ENCODE assay signal across 12 mouse cellular contexts in genomic region chr1:61146222-61146723, GRCm38 (mm10).
A peak's percentile ranks its signal among the peaks of the same experiment; 100 is the strongest.
DNase-seq lines count a peak whose midpoint lies in the region; ATAC-seq and TF ChIP-seq lines count a peak whose summit lies in the region.
"Had no signal": no experiment of that assay in that cellular context is flagged by ENCODE, and none has a peak within 500 bp of the region (broad histone marks: within the 10 kb centered on the region; RNA-seq: fewer than 3 reads in every experiment).

No protein-coding gene starts in this region.

- H3K27ac ChIP-seq in intestine, embryonic 15.5 days = no peak overlapping the region
- no peak overlapping the region for H3K27ac ChIP-seq in intestine, postnatal 0 days (ENCODE audit: low read depth, low read length)
- no peak overlapping the region for H3K27ac ChIP-seq in forebrain, embryonic 16.5 days (ENCODE audit: low read length)

- WGBS in intestine, embryonic 15.5 days = 54% methylated on average over 3 of the region's 3 CpGs
- WGBS in intestine, postnatal 0 days = 25% methylated on average over 3 of the region's 3 CpGs
- WGBS in forebrain, embryonic 16.5 days = 10% methylated on average over 3 of the region's 3 CpGs
- WGBS in large intestine, adult 2 months = 27% methylated on average over 3 of the region's 3 CpGs

- H3K36me3 ChIP-seq in intestine, embryonic 15.5 days = no peaks in the 10 kb centered on the region
- H3K36me3 ChIP-seq in intestine, postnatal 0 days (ENCODE audit: control insufficient read depth, insufficient read depth) = no peaks in the 10 kb centered on the region
- no peaks in the 10 kb centered on the region for H3K36me3 ChIP-seq in forebrain, embryonic 16.5 days (ENCODE audit: control insufficient read depth, insufficient read depth)

- no peaks in the 10 kb centered on the region for H3K9me3 ChIP-seq in intestine, embryonic 15.5 days
- H3K9me3 ChIP-seq in intestine, postnatal 0 days (ENCODE audit: control insufficient read depth) = no peaks in the 10 kb centered on the region
- H3K9me3 ChIP-seq in forebrain, embryonic 16.5 days (ENCODE audit: control insufficient read depth, low read length) = no peaks in the 10 kb centered on the region

- H3K27me3 ChIP-seq in intestine, embryonic 15.5 days (replicated peaks) = no peaks in the 10 kb centered on the region
- H3K27me3 ChIP-seq in intestine, postnatal 0 days (replicated peaks; ENCODE audit: control insufficient read depth, insufficient read depth, low read length) = no peaks in the 10 kb centered on the region
- no peaks in the 10 kb centered on the region; the same call in 1 of the 2 replicates for H3K27me3 ChIP-seq in forebrain, embryonic 16.5 days (replicated peaks; ENCODE audit: control insufficient read depth, insufficient read depth, low read length)

- H3K4me3 ChIP-seq in intestine, embryonic 15.5 days (replicated peaks) = no peak overlapping the region
- H3K4me3 ChIP-seq in intestine, postnatal 0 days (ENCODE audit: low read depth, low read length) = no peak overlapping the region
- H3K4me3 ChIP-seq in forebrain, embryonic 16.5 days (replicated peaks; ENCODE audit: low read length) = no peak overlapping the region

- H3K9ac ChIP-seq in intestine, embryonic 15.5 days = no peak overlapping the region
- no peak overlapping the region for H3K9ac ChIP-seq in intestine, postnatal 0 days (ENCODE audit: low read depth, low read length)
- H3K9ac ChIP-seq in forebrain, embryonic 16.5 days (replicated peaks; ENCODE audit: low read depth, low read length) = no peak overlapping the region

- H3K4me2 ChIP-seq in intestine, embryonic 15.5 days (replicated peaks) = no peak overlapping the region
- H3K4me2 ChIP-seq in intestine, postnatal 0 days (replicated peaks; ENCODE audit: low read depth) = no peak overlapping the region; the same call in 1 of the 2 replicates
- H3K4me2 ChIP-seq in forebrain, embryonic 16.5 days (ENCODE audit: low read length) = no peak overlapping the region

- H3K4me1 ChIP-seq in intestine, embryonic 15.5 days (replicated peaks) = peaks cover 22% of the 10 kb centered on the region; the same call in 1 of the 2 replicates
- H3K4me1 ChIP-seq in intestine, postnatal 0 days (replicated peaks; ENCODE audit: control insufficient read depth, insufficient read depth, low read length) = peaks cover 7% of the 10 kb centered on the region; the same call in 1 of the 2 replicates
- H3K4me1 ChIP-seq in forebrain, embryonic 16.5 days (replicated peaks; ENCODE audit: control insufficient read depth, insufficient read depth, low read length) = peaks cover 35% of the 10 kb centered on the region

- ATAC-seq in intestine, embryonic 15.5 days = peak; percentile 71; the same call in 1 of the 2 replicates
- no peak; the same call in 1 of the 2 replicates for ATAC-seq in intestine, postnatal 0 days
- peak; percentile 81 for ATAC-seq in forebrain, embryonic 16.5 days
- no peak for ATAC-seq in CD4-positive, CD25-positive, alpha-beta regulatory T cell, adult 4 months
- ATAC-seq: inflammation-experienced regulatory T-cells, adult 6 months had no signal

- no peak for TF ChIP-seq CTCF in intestine, postnatal 0 days (IDR thresholded peaks at IDR 0.05; ENCODE audit: low read depth)

- DNase-seq in cerebellum, postnatal 10 days = peak; percentile 81 to 84
- no peak for DNase-seq in cerebellum, adult 9-11 months
- peak; percentile 14 for DNase-seq in large intestine, adult 2 months (ENCODE audit: low read depth, low spot score)
- DNase-seq in cerebellum, adult 9-10 months = no peak
- DNase-seq: cerebellum, adult 2 months; gastrocnemius, postnatal 10 days; lung, postnatal 4 days had no signal

Comparison
In these comparisons a context has a peak if more than half of its experiments do, and no peak if none do; other contexts are left out.
1. DNase-seq: peak in cerebellum, postnatal 10 days (2 of 2) and large intestine, adult 2 months (single experiment); none in cerebellum, adult 9-11 months (single experiment) and cerebellum, adult 9-10 months (single experiment).
2. ATAC-seq: peak in intestine, embryonic 15.5 days (single experiment) and forebrain, embryonic 16.5 days (single experiment); none in intestine, postnatal 0 days (single experiment) and CD4-positive, CD25-positive, alpha-beta regulatory T cell, adult 4 months (single experiment).